Mouse (Mus musculus) ovary, postnatal 36 days (tissue): ENCODE results near the gene Cd5.

Experiments used
- DNase-seq: peaks from one replicate; pipeline ENCODE4 v3.0.0; 2022; ENCODE audit warnings: low spot score, mixed read lengths

Cd5 gene

GRCm38 (mm10) chr19:10729889-10730288 lies 8.9 kb downstream of the Cd5 start:
- no peak for DNase-seq

DNA sequence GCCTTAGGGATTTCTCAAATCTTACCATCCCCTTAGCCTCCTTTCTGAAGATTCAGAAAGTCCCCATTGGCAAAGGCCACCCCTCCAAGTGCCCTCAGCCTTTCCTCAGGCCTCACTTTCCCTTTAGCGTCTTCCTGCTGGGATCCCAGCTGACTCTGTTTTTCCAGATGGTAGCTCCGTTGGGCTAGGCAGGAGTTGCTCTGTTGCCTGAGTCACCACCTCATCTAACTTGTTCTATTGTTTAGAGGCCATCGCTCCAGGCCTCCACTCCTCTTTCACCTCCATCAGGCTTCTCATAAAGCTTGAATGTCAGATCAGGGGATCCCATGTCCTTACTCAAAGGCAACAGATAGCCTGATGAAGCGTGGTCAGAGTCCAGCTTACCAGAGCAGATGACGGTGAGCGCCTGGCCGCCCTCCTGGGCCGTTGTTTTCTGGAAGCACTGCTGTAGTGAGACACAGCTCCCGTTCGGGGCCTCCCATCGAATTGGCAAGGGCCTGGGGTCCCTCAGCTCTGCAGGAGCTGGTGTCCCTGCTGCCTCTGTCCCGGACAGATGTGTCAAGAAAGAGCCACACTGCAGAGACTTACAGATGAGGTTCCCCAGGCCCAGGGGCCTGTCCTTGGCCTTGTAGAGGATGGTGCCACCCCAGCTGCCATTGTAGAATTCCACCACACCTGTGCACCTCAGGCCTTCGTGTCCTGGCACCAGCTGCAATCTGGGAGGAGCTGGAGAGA lies 14.0 kb downstream of the Cd5 start:
- DNase-seq = no peak

- DNase-seq = no peak
Observed at GRCm38 (mm10) chr19:10723649-10724048, 15.2 kb downstream of the Cd5 start.

GRCm38 (mm10) chr19:10723084-10723483 lies 15.7 kb downstream of the Cd5 start:
- DNase-seq = no peak

DNA sequence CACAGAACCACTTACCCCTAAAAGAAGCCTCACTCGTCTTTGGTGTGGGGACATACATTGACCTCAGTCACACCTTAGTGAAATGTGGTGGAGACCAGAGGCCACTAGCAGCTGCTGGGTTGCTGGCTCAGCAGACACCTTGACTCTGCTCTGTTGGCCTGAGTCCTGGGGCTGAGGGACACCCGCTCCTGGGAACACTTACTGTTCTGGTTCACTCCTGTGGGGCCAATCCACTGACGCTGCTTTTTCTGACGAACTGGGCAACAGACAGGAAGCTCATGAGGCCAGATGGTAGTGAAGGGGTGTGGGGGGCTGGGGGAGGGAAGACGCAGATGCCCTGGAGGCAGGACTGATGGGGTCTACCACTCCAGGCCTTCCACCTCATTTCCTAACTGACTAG lies 17.7 kb downstream of the Cd5 start:
- no peak for DNase-seq

DNA sequence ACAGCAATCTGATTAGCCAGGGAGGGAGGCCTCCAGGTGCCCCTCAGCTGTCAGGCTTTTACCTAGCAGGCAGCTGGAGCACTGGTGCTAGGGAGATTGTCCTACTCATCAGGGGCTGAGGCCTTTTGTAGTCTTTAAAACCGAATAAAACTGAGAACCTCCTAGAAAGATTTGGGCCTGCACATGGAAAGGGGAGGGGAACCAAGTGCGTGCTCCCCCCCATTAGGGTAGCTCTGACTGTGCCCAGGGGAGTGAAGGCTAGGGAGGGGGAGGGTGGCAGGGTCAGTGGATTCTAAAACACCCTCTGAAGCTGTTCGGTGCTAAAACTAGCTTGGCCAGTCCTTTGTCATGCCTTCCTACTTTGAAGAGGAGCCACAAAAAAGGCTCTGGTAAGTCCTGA lies 18.3 kb downstream of the Cd5 start:
- DNase-seq = no peak

GRCm38 (mm10) chr19:10719751-10720150 lies 19.1 kb downstream of the Cd5 start:
- no peak for DNase-seq

- no peak for DNase-seq
Observed at GRCm38 (mm10) chr19:10718251-10718775, 20.5 kb downstream of the Cd5 start.

DNA sequence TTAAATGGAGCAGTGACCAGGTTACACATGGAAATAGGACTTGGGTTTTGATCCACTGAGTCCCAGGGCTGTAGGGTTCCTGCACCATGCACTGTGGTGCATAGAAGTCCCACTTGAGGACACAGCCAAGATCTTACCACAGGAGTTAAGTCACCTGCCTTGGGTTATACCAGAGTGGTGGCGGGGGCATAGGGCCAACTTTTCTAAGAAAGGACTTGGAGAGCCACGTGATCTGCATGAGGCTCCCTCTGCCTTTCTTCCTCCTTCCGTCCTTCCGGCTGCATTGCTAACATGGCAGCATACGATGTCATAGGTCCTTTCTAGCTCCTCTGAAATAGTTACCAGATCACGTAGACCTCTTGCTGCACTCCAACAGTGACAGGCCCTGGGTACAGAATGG lies 23.3 kb downstream of the Cd5 start:
- no peak for DNase-seq

DNA sequence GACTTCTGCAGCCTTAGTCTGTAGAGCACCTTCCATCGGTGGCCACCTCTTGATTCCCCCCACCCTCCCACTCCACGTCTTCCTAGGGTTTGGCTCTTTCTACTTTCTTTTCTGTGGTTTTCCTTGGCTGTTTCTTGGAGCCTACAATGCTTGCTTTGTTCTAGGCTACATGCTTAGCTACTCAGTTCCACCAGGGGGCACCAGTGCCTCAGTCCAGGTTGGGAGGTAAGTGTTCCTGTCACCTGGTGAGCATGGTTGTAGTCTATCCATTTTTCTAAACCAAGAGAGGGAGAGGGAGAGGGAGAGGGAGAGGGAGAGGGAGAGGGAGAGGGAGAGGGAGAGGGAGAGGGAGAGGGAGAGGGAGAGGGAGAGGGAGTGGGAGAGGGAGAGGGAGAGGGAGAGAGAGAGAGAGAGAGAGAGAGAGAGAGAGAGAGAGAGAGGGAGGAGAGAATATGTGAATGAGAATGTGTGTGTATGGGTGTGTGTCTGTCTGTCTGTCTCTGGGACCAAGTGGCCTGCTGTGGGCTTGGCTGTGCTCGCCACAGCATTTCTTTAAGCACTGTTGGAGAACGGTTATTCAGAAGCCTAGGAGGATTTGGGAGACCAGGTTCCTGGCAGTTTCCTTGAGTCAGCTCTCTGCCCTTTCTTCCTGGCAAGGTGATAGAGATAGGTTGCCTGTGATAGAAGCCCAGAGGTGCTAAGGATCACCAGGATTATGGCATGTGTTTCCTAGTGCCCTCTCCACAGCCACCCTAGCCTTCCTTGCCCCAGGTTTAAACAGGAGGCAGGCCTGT lies 23.9 kb downstream of the Cd5 start:
- DNase-seq = peak; percentile 57

- no peak for DNase-seq
Observed at GRCm38 (mm10) chr19:10714168-10714567, 24.6 kb downstream of the Cd5 start.

DNA sequence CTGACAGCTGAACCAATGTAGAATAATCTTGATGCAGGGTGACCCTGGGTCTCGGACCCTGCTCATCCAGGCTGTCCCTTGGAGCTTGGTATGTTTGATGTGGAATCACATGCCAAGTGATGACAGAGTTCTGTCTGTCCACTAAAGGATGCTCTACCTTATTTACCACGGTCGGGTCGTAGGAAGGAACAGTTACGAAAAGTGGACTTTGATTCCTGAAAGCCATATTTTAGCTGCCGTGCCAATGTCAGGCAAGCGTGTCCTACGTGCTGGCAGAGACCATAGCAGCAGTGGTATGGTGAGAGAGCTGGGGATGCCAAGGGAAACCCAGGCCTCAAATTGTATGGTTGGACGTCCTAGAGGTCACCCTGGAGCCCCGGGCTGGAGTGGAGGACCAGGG lies 25.3 kb downstream of the Cd5 start:
- DNase-seq = no peak

- DNase-seq = no peak
Observed at GRCm38 (mm10) chr19:10712646-10713045, 26.2 kb downstream of the Cd5 start.

GRCm38 (mm10) chr19:10712194-10712593 lies 26.6 kb downstream of the Cd5 start:
- DNase-seq = no peak

- no peak for DNase-seq
Observed at GRCm38 (mm10) chr19:10710751-10711150, 28.1 kb downstream of the Cd5 start.

GRCm38 (mm10) chr19:10710088-10710511 lies 28.7 kb downstream of the Cd5 start:
- DNase-seq = peak; percentile 58

DNA sequence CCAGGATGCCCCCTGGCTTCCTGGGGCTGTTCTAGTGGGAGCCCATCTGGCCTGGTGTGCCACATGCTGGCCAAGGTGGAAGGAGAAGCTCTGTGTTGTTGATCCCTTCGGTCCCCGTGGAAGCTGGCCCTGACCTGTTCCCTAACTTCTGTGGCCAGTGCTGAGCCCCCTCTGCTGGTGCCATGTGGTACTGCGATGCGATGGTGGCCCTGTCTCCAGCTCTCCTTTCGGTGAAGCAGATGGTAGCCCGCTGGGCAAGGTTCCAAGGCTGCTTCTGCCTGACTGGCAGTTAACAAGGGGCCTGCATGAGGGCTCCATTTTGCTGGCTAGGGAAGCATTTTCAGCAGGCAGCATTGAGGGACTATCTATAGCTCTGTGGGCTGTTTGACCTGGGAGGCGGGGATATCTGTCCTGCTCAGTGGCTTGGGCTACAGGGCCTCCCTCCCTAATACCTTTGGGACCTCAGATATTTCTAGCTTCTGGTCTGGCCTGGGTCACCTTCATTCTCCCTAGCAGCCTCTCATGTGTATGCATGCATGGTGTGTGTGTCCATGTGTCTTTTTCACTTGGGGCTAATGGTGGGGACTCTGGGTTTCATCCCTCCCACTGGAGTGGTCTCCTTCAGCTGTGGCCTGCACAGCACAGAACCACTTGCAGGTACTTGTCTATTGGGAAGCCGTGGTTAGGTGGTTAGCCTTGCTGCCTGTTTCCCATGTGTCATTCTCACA lies 29.3 kb downstream of the Cd5 start:
- DNase-seq = peak; percentile 92

GRCm38 (mm10) chr19:10708900-10709299 lies 29.9 kb downstream of the Cd5 start:
- DNase-seq = no peak

GRCm38 (mm10) chr19:10707881-10708280 lies 30.9 kb downstream of the Cd5 start:
- DNase-seq = no peak

- DNase-seq = no peak
Observed at GRCm38 (mm10) chr19:10707087-10707875, 31.5 kb downstream of the Cd5 start.

GRCm38 (mm10) chr19:10703470-10703869 lies 35.3 kb downstream of the Cd5 start:
- no peak for DNase-seq

DNA sequence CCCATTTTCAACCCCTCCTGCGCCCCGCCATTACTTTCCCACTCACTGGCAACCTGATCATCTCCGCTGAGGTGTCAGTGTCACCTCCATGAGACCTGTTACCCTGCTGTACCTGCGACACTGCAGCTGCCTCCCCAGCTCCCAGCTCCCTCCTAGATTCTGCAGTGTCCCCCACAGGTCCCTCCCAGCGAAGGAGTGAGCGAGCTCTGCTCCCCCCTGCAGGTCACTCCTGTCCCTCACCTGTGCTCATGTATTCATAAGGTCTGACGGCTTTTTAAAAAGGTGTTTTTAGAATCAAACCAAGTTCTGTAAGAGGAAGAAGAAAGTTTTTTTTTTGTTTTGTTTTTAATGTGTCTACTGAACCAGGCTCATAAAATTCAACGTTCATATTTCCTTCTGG lies 36.7 kb downstream of the Cd5 start:
- DNase-seq = no peak
